Mouse (Mus musculus): ENCODE results near the gene Phc2. TPM values are rescaled to one million over a fixed set of nuclear protein-coding genes. Genes with fewer than 3 reads are reported as not detected.

Phc2 gene
- polyA plus RNA-seq, 1 experiment from 2014 or later = 35.8 TPM

DNA sequence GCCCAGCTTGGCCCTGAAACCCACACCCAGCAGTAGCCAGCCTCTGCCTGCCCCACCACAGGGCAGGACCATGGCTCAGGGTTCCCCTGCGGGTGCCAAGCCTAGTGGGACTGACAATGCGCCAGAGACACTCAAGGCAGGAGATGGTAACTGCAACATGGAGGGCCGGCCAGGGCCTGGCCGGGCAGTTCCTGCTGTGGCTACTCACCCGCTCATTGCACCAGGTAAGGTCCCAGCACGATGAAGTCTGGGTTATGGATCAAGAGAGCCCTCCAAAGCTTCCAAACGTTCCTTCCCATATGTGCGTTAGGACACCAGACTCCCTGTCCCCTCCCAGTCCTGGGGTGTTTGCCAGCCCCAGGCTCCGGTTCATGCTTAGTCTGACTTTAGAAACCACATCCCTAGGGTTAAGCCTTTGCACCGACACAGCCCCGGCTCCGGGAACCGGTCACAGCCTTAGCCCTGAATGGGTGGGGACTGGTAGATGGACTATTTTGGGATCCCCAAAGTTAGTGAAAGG is 57.7 kb downstream of the Phc2 start:
- no peak for ATAC-seq (ENCODE audit: low FRiP score)

DNA sequence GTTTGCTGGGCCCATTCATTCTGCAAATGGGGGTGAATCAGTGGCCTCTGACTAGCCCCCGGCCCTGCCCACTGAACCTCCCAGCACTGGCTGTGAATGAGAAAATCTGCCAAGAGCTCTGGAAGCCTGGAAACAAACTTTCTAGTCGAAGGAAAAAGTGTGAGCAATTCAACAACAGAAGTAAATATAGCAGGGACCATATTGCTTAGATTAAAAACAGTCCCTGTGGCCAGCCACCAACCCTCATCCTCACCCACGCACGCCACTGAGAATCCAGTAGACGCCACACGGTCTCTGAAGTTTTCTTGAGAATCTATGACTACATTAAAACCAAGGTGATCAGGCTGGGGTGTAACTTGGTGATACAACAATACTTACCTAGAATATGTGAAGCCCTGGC is 58.4 kb downstream of the Phc2 start:
- H3K4me3 ChIP-seq = no peak overlapping the region
- peaks cover 81% of the 10 kb centered on the region for H3K4me1 ChIP-seq (replicated peaks)
- 0 out of 2 replicates have a peak, but pooled peaks cover 2% of the 10 kb centered on the region for H3K27me3 ChIP-seq
- peaks cover 29% of the 10 kb centered on the region for H3K36me3 ChIP-seq
- no peaks in the 10 kb centered on the region for H3K9me3 ChIP-seq
- no peak overlapping the region for H3K27ac ChIP-seq
- WGBS = 78% methylated on average over 6 of the region's 6 CpGs
- no peak overlapping the region for H3K9ac ChIP-seq
- no peak for ATAC-seq (ENCODE audit: low FRiP score)
- H3K4me2 ChIP-seq = no peak overlapping the region

More for the DNA sequence above, 57.7 kb downstream of the Phc2 start:
- Histone ChIP-seq H3K9ac (peak overlapping the region; percentile 40), H3K9me3 (no peaks in the 10 kb centered on the region), H3K27ac (peak overlapping the region; percentile 66; the same call in 1 of the 2 replicates), H3K4me1 (replicated peaks) (peaks cover 74% of the 10 kb centered on the region), H3K4me3 (peak overlapping the region; percentile 12; the same call in 1 of the 2 replicates), H3K36me3 (peaks cover 32% of the 10 kb centered on the region), H3K27me3 (0 out of 2 replicates have a peak, but pooled peaks cover 2% of the 10 kb centered on the region), H3K4me2 (peak overlapping the region; percentile 47)
- WGBS = 39% methylated on average over 13 of the region's 13 CpGs

DNA sequence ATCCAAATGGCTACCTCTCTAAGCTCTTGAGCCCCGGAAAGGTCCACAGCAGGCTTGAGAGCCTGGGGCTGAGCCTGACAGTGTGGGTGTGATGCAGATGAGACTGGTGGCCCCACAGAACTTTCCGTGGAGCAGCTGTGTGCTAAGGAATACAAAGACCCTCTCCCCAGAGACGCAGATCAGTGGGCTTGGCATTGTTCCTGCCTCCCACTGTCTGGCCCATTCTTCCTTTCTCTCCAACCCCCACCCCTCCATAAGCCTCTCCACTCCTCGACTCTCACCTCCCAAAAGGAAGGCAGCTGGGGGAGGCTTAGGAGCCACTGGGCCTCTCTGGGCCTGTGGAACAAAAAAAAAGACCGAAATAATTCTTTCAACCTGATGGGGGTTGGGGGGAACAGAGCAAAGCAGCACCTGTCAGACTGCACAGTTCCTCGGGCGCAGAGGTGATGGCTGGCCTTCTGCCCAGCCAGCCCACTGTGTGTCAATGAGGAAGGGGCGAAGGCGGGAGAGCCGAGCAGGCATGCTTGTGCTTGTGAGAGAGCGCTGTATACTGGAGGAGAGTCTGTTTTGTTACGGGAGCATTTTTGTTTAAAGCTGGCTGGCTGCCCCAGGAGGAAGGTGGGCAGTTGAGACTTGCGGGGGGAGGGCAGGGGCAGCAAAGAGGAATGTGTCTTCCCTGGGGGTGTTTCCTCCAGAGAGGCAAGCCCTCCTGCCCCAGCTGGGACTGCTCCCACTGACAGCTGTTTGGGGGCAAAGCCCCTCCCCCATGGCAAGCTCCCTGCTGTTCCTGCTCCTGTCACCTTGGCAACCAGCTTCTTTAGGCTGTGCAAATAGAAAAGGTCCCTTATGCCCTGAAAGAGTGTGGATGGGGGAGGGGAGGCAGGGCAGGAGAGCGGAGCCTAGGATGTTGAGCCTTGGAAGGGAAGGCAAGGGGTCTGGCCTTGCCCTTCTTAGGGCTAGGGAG is 61.0 kb downstream of the Phc2 start:
- Histone ChIP-seq H3K4me2 (peak overlapping the region; percentile 43), H3K4me3 (no peak overlapping the region; the same call in 1 of the 2 replicates), H3K4me1 (replicated peaks) (peaks cover 88% of the 10 kb centered on the region), H3K36me3 (peaks cover 6% of the 10 kb centered on the region), H3K9ac (peak overlapping the region; percentile 62), H3K27ac (peak overlapping the region; percentile 99), H3K27me3 (no peaks in the 10 kb centered on the region), H3K9me3 (no peaks in the 10 kb centered on the region)
- peak; percentile 71 for ATAC-seq (ENCODE audit: low FRiP score)
- 1% methylated on average over 14 of the region's 14 CpGs for WGBS

DNA sequence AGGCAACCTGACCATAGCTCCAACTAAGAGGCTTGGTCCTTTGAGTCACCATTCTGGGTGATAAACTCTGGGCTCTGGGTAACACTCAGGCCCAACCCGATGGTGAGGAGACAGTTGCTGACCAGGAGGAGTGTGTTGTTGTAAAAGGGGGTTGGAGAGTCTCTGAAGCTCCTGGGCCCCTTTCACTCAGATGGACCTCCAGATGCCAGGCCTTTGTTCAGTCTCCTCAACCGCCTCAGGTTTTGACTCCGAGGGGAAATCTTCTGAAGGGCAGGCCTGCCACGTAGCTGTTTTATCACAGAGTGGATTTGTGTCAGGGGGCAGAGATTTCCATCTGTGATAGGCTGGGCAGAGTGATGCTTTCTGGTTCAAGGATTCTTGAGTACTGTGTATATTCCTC is 61.8 kb downstream of the Phc2 start:
- H3K4me1 ChIP-seq (replicated peaks) = peaks cover 88% of the 10 kb centered on the region
- H3K9me3 ChIP-seq = no peaks in the 10 kb centered on the region
- no peak for ATAC-seq (ENCODE audit: low FRiP score)

GRCm38 (mm10) chr4:128716731-128717130 is 62.2 kb downstream of the Phc2 start:
- Histone ChIP-seq H3K4me2 (no peak overlapping the region), H3K27ac (peak overlapping the region; percentile 99), H3K9me3 (no peaks in the 10 kb centered on the region), H3K4me1 (replicated peaks) (peaks cover 88% of the 10 kb centered on the region), H3K27me3 (no peaks in the 10 kb centered on the region), H3K36me3 (peaks cover 6% of the 10 kb centered on the region), H3K9ac (peak overlapping the region; percentile 62), H3K4me3 (no peak overlapping the region)
- ATAC-seq (ENCODE audit: low FRiP score) = no peak
- WGBS = 34% methylated on average over 9 of the region's 9 CpGs

More for the DNA sequence above, 61.8 kb downstream of the Phc2 start:
- Histone ChIP-seq H3K27me3 (no peaks in the 10 kb centered on the region), H3K9ac (peak overlapping the region; percentile 62), H3K4me3 (no peak overlapping the region), H3K27ac (peak overlapping the region; percentile 99), H3K36me3 (peaks cover 6% of the 10 kb centered on the region), H3K4me2 (peak overlapping the region; percentile 43)
- WGBS = 5% methylated on average over 4 of the region's 4 CpGs

DNA sequence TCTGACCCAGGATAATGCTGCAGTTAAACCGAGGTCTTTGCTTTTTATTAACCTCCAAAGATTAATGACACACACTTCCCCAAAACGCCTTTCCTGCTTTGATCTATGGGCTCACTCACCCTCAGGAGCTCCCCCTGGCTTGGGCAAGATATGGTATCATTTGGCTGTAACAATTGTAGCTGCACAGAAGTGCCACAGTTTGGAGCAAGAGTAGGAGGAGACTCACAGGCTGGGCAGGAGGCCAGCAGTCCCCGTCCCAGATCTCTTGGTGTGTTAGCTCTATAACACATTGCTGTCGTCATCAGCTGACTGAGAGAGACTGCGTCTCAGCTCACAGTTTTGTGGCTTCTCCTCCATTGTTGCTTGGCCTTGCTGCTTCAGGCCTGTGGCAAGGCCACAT is 65.6 kb downstream of the Phc2 start:
- WGBS = 10% methylated on average over 5 of the region's 5 CpGs
- H3K27ac ChIP-seq = peak overlapping the region; percentile 85
- H3K9ac ChIP-seq = no peak overlapping the region
- no peak overlapping the region for H3K4me3 ChIP-seq
- no peaks in the 10 kb centered on the region for H3K9me3 ChIP-seq
- H3K27me3 ChIP-seq = no peaks in the 10 kb centered on the region
- peaks cover 78% of the 10 kb centered on the region for H3K4me1 ChIP-seq (replicated peaks)
- ATAC-seq (ENCODE audit: low FRiP score) = no peak
- H3K4me2 ChIP-seq = no peak overlapping the region
- H3K36me3 ChIP-seq = 0 out of 2 replicates have a peak, but pooled peaks cover 5% of the 10 kb centered on the region

DNA sequence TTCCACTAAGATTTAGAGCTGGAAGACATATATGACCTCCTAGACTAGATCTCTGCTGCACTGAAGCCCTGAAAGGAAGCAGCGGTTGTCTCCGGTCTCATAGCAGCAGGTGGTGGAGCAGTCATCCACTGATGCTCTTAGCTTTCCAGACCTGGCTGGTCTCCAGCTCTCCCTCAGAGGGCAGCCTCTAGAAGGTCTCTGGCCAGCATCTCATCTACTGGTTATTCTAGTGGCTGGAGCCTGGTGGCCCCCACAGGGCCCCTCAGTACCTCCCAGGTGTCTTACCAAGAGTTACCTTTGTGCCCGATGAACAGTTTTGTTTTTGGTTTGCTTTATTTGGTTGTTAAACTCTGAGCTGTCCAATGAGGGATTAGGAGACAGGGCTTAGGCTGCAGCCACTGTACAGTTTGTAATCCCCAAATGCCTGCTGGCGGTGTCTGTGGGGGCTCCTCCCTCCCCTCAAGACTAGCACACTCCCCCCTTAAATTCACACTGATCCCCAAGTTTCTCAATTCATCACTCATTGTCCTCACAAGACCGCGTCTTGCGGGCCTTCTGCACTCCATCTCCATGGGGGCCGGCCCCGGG is 66.7 kb downstream of the Phc2 start:
- Histone ChIP-seq H3K4me1 (replicated peaks) (peaks cover 76% of the 10 kb centered on the region), H3K27ac (peak overlapping the region; percentile 85), H3K4me3 (no peak overlapping the region), H3K36me3 (0 out of 2 replicates have a peak, but pooled peaks cover 5% of the 10 kb centered on the region), H3K9ac (no peak overlapping the region), H3K4me2 (no peak overlapping the region), H3K27me3 (no peaks in the 10 kb centered on the region), H3K9me3 (no peaks in the 10 kb centered on the region)
- no peak for ATAC-seq (ENCODE audit: low FRiP score)
- WGBS = 52% methylated on average over 9 of the region's 9 CpGs

GRCm38 (mm10) chr4:128721761-128722160 is 67.3 kb downstream of the Phc2 start:
- Histone ChIP-seq H3K4me3 (no peak overlapping the region), H3K27me3 (no peaks in the 10 kb centered on the region), H3K4me2 (no peak overlapping the region), H3K9me3 (no peaks in the 10 kb centered on the region), H3K9ac (no peak overlapping the region), H3K4me1 (replicated peaks) (peaks cover 76% of the 10 kb centered on the region), H3K27ac (peak overlapping the region; percentile 58; the same call in 1 of the 2 replicates), H3K36me3 (0 out of 2 replicates have a peak, but pooled peaks cover 5% of the 10 kb centered on the region)
- no peak for ATAC-seq (ENCODE audit: low FRiP score)
- 85% methylated on average over 4 of the region's 4 CpGs for WGBS

GRCm38 (mm10) chr4:128722932-128723331 is 68.4 kb downstream of the Phc2 start:
- Histone ChIP-seq H3K36me3 (0 out of 2 replicates have a peak, but pooled peaks cover 5% of the 10 kb centered on the region), H3K27ac (no peak overlapping the region), H3K4me2 (no peak overlapping the region), H3K4me3 (no peak overlapping the region), H3K9ac (no peak overlapping the region), H3K9me3 (no peaks in the 10 kb centered on the region), H3K4me1 (replicated peaks) (peaks cover 69% of the 10 kb centered on the region), H3K27me3 (no peaks in the 10 kb centered on the region)
- WGBS = 88% methylated on average over 8 of the region's 8 CpGs
- ATAC-seq (ENCODE audit: low FRiP score) = no peak

DNA sequence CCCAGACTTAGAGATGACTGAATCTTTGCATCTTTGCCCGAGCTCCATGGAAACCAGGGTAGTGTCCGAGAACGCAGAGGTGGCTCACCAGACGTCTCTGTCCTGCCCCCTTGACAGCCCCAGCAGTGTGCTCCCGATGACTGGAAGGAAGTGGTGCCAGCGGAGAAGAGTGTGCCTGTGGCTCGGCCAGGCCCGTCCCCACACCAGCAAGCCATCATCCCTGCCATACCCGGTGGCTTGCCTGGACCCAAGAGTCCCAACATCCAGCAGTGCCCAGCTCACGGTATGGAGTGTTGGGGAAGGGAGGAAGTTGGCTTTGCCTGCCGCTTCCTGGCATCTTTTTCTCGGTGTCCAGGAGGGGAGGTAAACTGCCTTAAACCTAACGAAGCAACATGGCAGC is 68.9 kb downstream of the Phc2 start:
- 73% methylated on average over 13 of the region's 13 CpGs for whole genome bisulfite sequencing
- Histone ChIP-seq H3K4me2 (no peak overlapping the region), H3K27me3 (no peaks in the 10 kb centered on the region), H3K27ac (no peak overlapping the region), H3K36me3 (0 out of 2 replicates have a peak, but pooled peaks cover 5% of the 10 kb centered on the region), H3K9ac (0 out of 2 replicates have a peak overlapping the region, but pooled peaks have one; percentile 3), H3K4me3 (no peak overlapping the region), H3K9me3 (no peaks in the 10 kb centered on the region), H3K4me1 (replicated peaks) (peaks cover 65% of the 10 kb centered on the region)
- no peak for ATAC-seq (ENCODE audit: low FRiP score)

- H3K27me3 ChIP-seq = no peaks in the 10 kb centered on the region
- peaks cover 68% of the 10 kb centered on the region for H3K4me1 ChIP-seq (replicated peaks)
- no peak overlapping the region for H3K27ac ChIP-seq
- H3K36me3 ChIP-seq = 0 out of 2 replicates have a peak, but pooled peaks cover 5% of the 10 kb centered on the region
- H3K4me3 ChIP-seq = no peak overlapping the region
- 63% methylated on average over 7 of the region's 7 CpGs for WGBS
- no peak overlapping the region for H3K4me2 ChIP-seq
- no peaks in the 10 kb centered on the region for H3K9me3 ChIP-seq
- no peak for ATAC-seq (ENCODE audit: low FRiP score)
- H3K9ac ChIP-seq = 0 out of 2 replicates have a peak overlapping the region, but pooled peaks have one; percentile 3
Measured at GRCm38 (mm10) chr4:128724059-128724458, 69.6 kb downstream of the Phc2 start.
